Mouse (Mus musculus): ENCODE results near the gene Pcgf3. TPM values are rescaled to one million over a fixed set of nuclear protein-coding genes. Genes with fewer than 3 reads are reported as not detected.
"Not testable (repeated sequence)": the region's sequence is repeated elsewhere in the genome, so short reads cannot be mapped to it uniquely, and the experiment has no call there.

Pcgf3 gene
- polyA plus RNA-seq, 1 experiment from 2014 or later, result 36.2 TPM

- not testable (repeated sequence) for ATAC-seq (ENCODE audit: insufficient read depth, low FRiP score, low TSS enrichment); DNase-seq (ENCODE audit: low spot score); H3K27me3 ChIP-seq (ENCODE audit: control insufficient read depth, insufficient read depth, low read length); H3K4me2 ChIP-seq (ENCODE audit: low read depth); H3K27ac ChIP-seq (ENCODE audit: low read depth, low read length); H3K9ac ChIP-seq (ENCODE audit: low read length); H3K9me3 ChIP-seq (ENCODE audit: control insufficient read depth, low read length); H3K4me1 ChIP-seq (ENCODE audit: control insufficient read depth, insufficient read depth, low read length); H3K4me3 ChIP-seq (ENCODE audit: low read depth, low read length)
- WGBS, result 93% methylated on average over 4 of the region's 5 CpGs
- peaks cover 13% of the 10 kb centered on the region for H3K36me3 ChIP-seq (ENCODE audit: control insufficient read depth, insufficient read depth, low read length)
Observed at GRCm38 (mm10) chr5:108486148-108486547, 25.1 kb downstream of the Pcgf3 start.

GRCm38 (mm10) chr5:108501573-108501972 is 40.5 kb downstream of the Pcgf3 start:
- Histone ChIP-seq H3K27me3 (ENCODE audit: control insufficient read depth, insufficient read depth, low read length) (no peaks in the 10 kb centered on the region), H3K9me3 (ENCODE audit: control insufficient read depth, low read length) (no peaks in the 10 kb centered on the region), H3K9ac (ENCODE audit: low read length) (no peak overlapping the region), H3K4me2 (ENCODE audit: low read depth) (no peak overlapping the region), H3K4me1 (ENCODE audit: control insufficient read depth, insufficient read depth, low read length) (no peaks in the 10 kb centered on the region), H3K4me3 (ENCODE audit: low read depth, low read length) (no peak overlapping the region), H3K27ac (ENCODE audit: low read depth, low read length) (no peak overlapping the region), H3K36me3 (ENCODE audit: control insufficient read depth, insufficient read depth, low read length) (peaks cover 18% of the 10 kb centered on the region)
- no peak for ATAC-seq (ENCODE audit: insufficient read depth, low FRiP score, low TSS enrichment)
- 100% methylated on average over 1 of the region's 1 CpGs for WGBS
- DNase-seq (ENCODE audit: low spot score), result no peak

- ATAC-seq (ENCODE audit: insufficient read depth, low FRiP score, low TSS enrichment), result no peak
- Histone ChIP-seq H3K9me3 (ENCODE audit: control insufficient read depth, low read length) (no peaks in the 10 kb centered on the region), H3K27ac (ENCODE audit: low read depth, low read length) (no peak overlapping the region), H3K4me2 (ENCODE audit: low read depth) (no peak overlapping the region), H3K4me1 (ENCODE audit: control insufficient read depth, insufficient read depth, low read length) (no peaks in the 10 kb centered on the region), H3K36me3 (ENCODE audit: control insufficient read depth, insufficient read depth, low read length) (peaks cover 18% of the 10 kb centered on the region), H3K4me3 (ENCODE audit: low read depth, low read length) (no peak overlapping the region), H3K27me3 (ENCODE audit: control insufficient read depth, insufficient read depth, low read length) (no peaks in the 10 kb centered on the region), H3K9ac (ENCODE audit: low read length) (no peak overlapping the region)
- WGBS, result 89% methylated on average over 18 of the region's 18 CpGs
- DNase-seq (ENCODE audit: low spot score), result no peak
Observed at GRCm38 (mm10) chr5:108502286-108502685, 41.3 kb downstream of the Pcgf3 start.

GRCm38 (mm10) chr5:108515581-108516361 is 54.7 kb downstream of the Pcgf3 start:
- Histone ChIP-seq H3K27me3 (ENCODE audit: control insufficient read depth, insufficient read depth, low read length) (no peaks in the 10 kb centered on the region), H3K9me3 (ENCODE audit: control insufficient read depth, low read length) (no peaks in the 10 kb centered on the region), H3K4me2 (ENCODE audit: low read depth) (no peak overlapping the region), H3K36me3 (ENCODE audit: control insufficient read depth, insufficient read depth, low read length) (no peaks in the 10 kb centered on the region), H3K9ac (ENCODE audit: low read length) (no peak overlapping the region), H3K4me3 (ENCODE audit: low read depth, low read length) (no peak overlapping the region), H3K4me1 (ENCODE audit: control insufficient read depth, insufficient read depth, low read length) (no peaks in the 10 kb centered on the region), H3K27ac (ENCODE audit: low read depth, low read length) (no peak overlapping the region)
- WGBS, result 72% methylated on average over 6 of the region's 6 CpGs
- DNase-seq (ENCODE audit: low spot score), result no peak
- ATAC-seq (ENCODE audit: insufficient read depth, low FRiP score, low TSS enrichment), result no peak

- ATAC-seq (ENCODE audit: insufficient read depth, low FRiP score, low TSS enrichment), result no peak
- no peak overlapping the region for H3K9ac ChIP-seq (ENCODE audit: low read length)
- no peak overlapping the region for H3K4me3 ChIP-seq (ENCODE audit: low read depth, low read length)
- H3K27me3 ChIP-seq (ENCODE audit: control insufficient read depth, insufficient read depth, low read length), result no peaks in the 10 kb centered on the region
- H3K4me1 ChIP-seq (ENCODE audit: control insufficient read depth, insufficient read depth, low read length), result no peaks in the 10 kb centered on the region
- no peaks in the 10 kb centered on the region for H3K36me3 ChIP-seq (ENCODE audit: control insufficient read depth, insufficient read depth, low read length)
- DNase-seq (ENCODE audit: low spot score), result no peak
- no peak overlapping the region for H3K27ac ChIP-seq (ENCODE audit: low read depth, low read length)
- H3K4me2 ChIP-seq (ENCODE audit: low read depth), result no peak overlapping the region
- no peaks in the 10 kb centered on the region for H3K9me3 ChIP-seq (ENCODE audit: control insufficient read depth, low read length)
- WGBS, result 87% methylated on average over 3 of the region's 3 CpGs
Observed at GRCm38 (mm10) chr5:108516655-108517054, 55.6 kb downstream of the Pcgf3 start.

- 86% methylated on average over 9 of the region's 9 CpGs for WGBS
- DNase-seq (ENCODE audit: low spot score), result no peak
Observed at GRCm38 (mm10) chr5:108518106-108518885, 57.3 kb downstream of the Pcgf3 start.

GRCm38 (mm10) chr5:108518951-108519350 is 57.9 kb downstream of the Pcgf3 start:
- H3K4me3 ChIP-seq (ENCODE audit: low read depth, low read length), result no peak overlapping the region
- H3K4me1 ChIP-seq (ENCODE audit: control insufficient read depth, insufficient read depth, low read length), result no peaks in the 10 kb centered on the region
- WGBS, result 77% methylated on average over 5 of the region's 5 CpGs
- no peaks in the 10 kb centered on the region for H3K27me3 ChIP-seq (ENCODE audit: control insufficient read depth, insufficient read depth, low read length)
- H3K4me2 ChIP-seq (ENCODE audit: low read depth), result no peak overlapping the region
- H3K27ac ChIP-seq (ENCODE audit: low read depth, low read length), result no peak overlapping the region
- no peak for ATAC-seq (ENCODE audit: insufficient read depth, low FRiP score, low TSS enrichment)
- H3K9ac ChIP-seq (ENCODE audit: low read length), result no peak overlapping the region
- H3K36me3 ChIP-seq (ENCODE audit: control insufficient read depth, insufficient read depth, low read length), result no peaks in the 10 kb centered on the region
- no peaks in the 10 kb centered on the region for H3K9me3 ChIP-seq (ENCODE audit: control insufficient read depth, low read length)
- no peak for DNase-seq (ENCODE audit: low spot score)

More at GRCm38 (mm10) chr5:108518106-108518885, 57.3 kb downstream of the Pcgf3 start:
- H3K9ac ChIP-seq (ENCODE audit: low read length), result no peak overlapping the region
- H3K27me3 ChIP-seq (ENCODE audit: control insufficient read depth, insufficient read depth, low read length), result no peaks in the 10 kb centered on the region
- no peaks in the 10 kb centered on the region for H3K36me3 ChIP-seq (ENCODE audit: control insufficient read depth, insufficient read depth, low read length)
- H3K4me2 ChIP-seq (ENCODE audit: low read depth), result no peak overlapping the region
- no peaks in the 10 kb centered on the region for H3K4me1 ChIP-seq (ENCODE audit: control insufficient read depth, insufficient read depth, low read length)
- H3K27ac ChIP-seq (ENCODE audit: low read depth, low read length), result no peak overlapping the region
- ATAC-seq (ENCODE audit: insufficient read depth, low FRiP score, low TSS enrichment), result no peak
- H3K9me3 ChIP-seq (ENCODE audit: control insufficient read depth, low read length), result no peaks in the 10 kb centered on the region
- no peak overlapping the region for H3K4me3 ChIP-seq (ENCODE audit: low read depth, low read length)

GRCm38 (mm10) chr5:108520153-108520552 is 59.1 kb downstream of the Pcgf3 start:
- 78% methylated on average over 7 of the region's 7 CpGs for WGBS
- ATAC-seq (ENCODE audit: insufficient read depth, low FRiP score, low TSS enrichment), result no peak

More at GRCm38 (mm10) chr5:108520153-108520552, 59.1 kb downstream of the Pcgf3 start:
- Histone ChIP-seq H3K27ac (ENCODE audit: low read depth, low read length) (no peak overlapping the region), H3K4me3 (ENCODE audit: low read depth, low read length) (no peak overlapping the region), H3K4me1 (ENCODE audit: control insufficient read depth, insufficient read depth, low read length) (no peaks in the 10 kb centered on the region), H3K9ac (ENCODE audit: low read length) (no peak overlapping the region), H3K27me3 (ENCODE audit: control insufficient read depth, insufficient read depth, low read length) (no peaks in the 10 kb centered on the region), H3K9me3 (ENCODE audit: control insufficient read depth, low read length) (no peaks in the 10 kb centered on the region), H3K4me2 (ENCODE audit: low read depth) (no peak overlapping the region), H3K36me3 (ENCODE audit: control insufficient read depth, insufficient read depth, low read length) (no peaks in the 10 kb centered on the region)
- no peak for DNase-seq (ENCODE audit: low spot score)
